Mouse (Mus musculus) kidney, postnatal 4 days (tissue): ENCODE results near the gene Capn7.

ENCODE experiments used
- DNase-seq, 2 experiments: peaks; one replicate each; pipeline ENCODE4 v3.0.0; 2021; ENCODE audit warnings: mixed read lengths in 2 of 2

The Capn7 gene

GRCm38 (mm10) chr14:31367951-31368350 lies 31.5 kb downstream of the Capn7 start:
- DNase-seq: no peak

GRCm38 (mm10) chr14:31369377-31369776 lies 32.9 kb downstream of the Capn7 start:
- no peak for DNase-seq

- DNase-seq: no peak
Observed at GRCm38 (mm10) chr14:31374390-31374789, 38.0 kb downstream of the Capn7 start.

- no peak for DNase-seq
Observed at GRCm38 (mm10) chr14:31376331-31376730, 39.9 kb downstream of the Capn7 start.

GRCm38 (mm10) chr14:31382276-31382675 lies 45.8 kb downstream of the Capn7 start:
- no peak for DNase-seq

GRCm38 (mm10) chr14:31383470-31384050 lies 47.1 kb downstream of the Capn7 start:
- no peak for DNase-seq

- peak; percentile 70 to 81 for DNase-seq
Observed at GRCm38 (mm10) chr14:31384366-31385323, 48.2 kb downstream of the Capn7 start.

- no peak for DNase-seq
Observed at GRCm38 (mm10) chr14:31385406-31385805, 49.0 kb downstream of the Capn7 start.

GRCm38 (mm10) chr14:31385977-31386697 lies 49.7 kb downstream of the Capn7 start:
- peak; percentile 90 to 94 for DNase-seq

- DNase-seq: peak in 1 of 2 experiments; percentile 36
Observed at GRCm38 (mm10) chr14:31387301-31387981, 51.0 kb downstream of the Capn7 start.

- no peak for DNase-seq
Observed at GRCm38 (mm10) chr14:31388086-31388872, 51.8 kb downstream of the Capn7 start.

- DNase-seq: no peak
Observed at GRCm38 (mm10) chr14:31389421-31390147, 53.1 kb downstream of the Capn7 start.

- DNase-seq: no peak
Observed at GRCm38 (mm10) chr14:31392300-31392699, 55.9 kb downstream of the Capn7 start.

GRCm38 (mm10) chr14:31392873-31393545 lies 56.6 kb downstream of the Capn7 start:
- no peak for DNase-seq

- DNase-seq: no peak
Observed at GRCm38 (mm10) chr14:31393546-31393890, 57.1 kb downstream of the Capn7 start.

- no peak for DNase-seq
Observed at GRCm38 (mm10) chr14:31393936-31394630, 57.6 kb downstream of the Capn7 start.

GRCm38 (mm10) chr14:31394822-31395532 lies 58.5 kb downstream of the Capn7 start:
- DNase-seq: no peak

GRCm38 (mm10) chr14:31395629-31396199 lies 59.3 kb downstream of the Capn7 start:
- DNase-seq: no peak

- no peak for DNase-seq
Observed at GRCm38 (mm10) chr14:31396428-31396827, 60.0 kb downstream of the Capn7 start.
